Mouse (Mus musculus) heart, postnatal 0 days (tissue): ENCODE data around the gene Matn3.

Source experiments
- CTCF ChIP-seq: IDR thresholded peaks from 2 replicates; pipeline ENCODE4 v1.5.1; 2016; ENCODE audit warnings: antibody characterized with exemption, control low read depth, low read depth
- EP300 ChIP-seq: IDR thresholded peaks from 2 replicates; pipeline ENCODE4 v1.6.1; 2016; ENCODE audit warnings: antibody characterized with exemption, low read depth

DNA sequence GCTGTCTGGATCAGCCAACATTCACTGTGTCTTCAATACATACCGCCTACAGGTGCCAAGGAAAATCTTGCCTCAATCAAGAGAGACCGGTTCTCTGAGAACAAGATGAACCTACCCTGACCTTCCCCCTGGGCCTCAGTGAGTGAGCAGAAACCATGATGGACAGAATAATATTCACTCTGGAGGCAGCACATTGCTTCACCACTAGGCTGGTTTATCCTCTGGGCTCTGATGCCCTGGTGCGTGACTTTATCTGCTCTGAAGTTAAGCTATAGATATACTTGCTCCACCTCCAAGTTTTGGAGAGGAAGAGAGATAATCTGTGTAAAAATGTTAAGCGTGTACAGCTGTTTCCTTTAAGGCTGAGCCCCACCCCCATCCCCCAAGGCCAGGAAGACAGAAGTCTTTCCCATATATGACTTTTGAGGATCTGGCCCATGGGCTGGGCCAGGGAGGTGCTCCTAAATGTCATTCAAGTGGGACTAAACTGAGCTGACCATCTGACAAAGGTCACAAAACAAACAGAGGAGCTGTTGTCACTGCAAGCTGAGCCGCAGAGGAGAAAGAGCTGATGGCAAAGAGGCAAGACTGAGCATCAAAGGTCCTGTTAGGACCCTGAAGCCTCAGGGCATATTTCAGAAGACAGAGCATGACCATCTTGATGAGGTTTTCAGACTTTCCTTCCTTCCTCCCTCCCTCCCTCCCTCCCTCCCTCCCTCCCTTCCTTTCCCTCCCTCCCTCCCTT lies 46.6 kb upstream of the Matn3 start:
- no peak for TF ChIP-seq CTCF
- no peak for TF ChIP-seq EP300
